Mouse (Mus musculus) liver, embryonic 14.5 days (tissue): ENCODE results near the gene Srsf10. TPM values are rescaled to one million over a fixed set of nuclear protein-coding genes. Genes with fewer than 3 reads are reported as not detected.
A peak's percentile ranks its signal among the peaks of the same experiment; 100 is the strongest.

Experiments used
- ATAC-seq: fragments of 200-750 bp; cut with Nextera tagmentation; 2 replicates; pipeline ENCODE4 v1.8.0; 2017; ENCODE audit warnings: moderate number of reproducible peaks, mild to moderate bottlenecking, moderate library complexity; ENCODE audit not compliant: insufficient read depth
- DNase-seq, 3 experiments: peaks; one replicate each; pipeline ENCODE4 v3.0.0-alpha.2; 2012 to 2013; ENCODE audit warnings: low read depth in 3 of 3, low spot score in 3 of 3
- H3K27ac ChIP-seq: fragments of 300-500 bp; sonication (generic); 2 replicates; pipeline ENCODE4 v1.5.1; 2014; ENCODE audit warnings: moderate library complexity, mild to moderate bottlenecking, control low read depth, inconsistent platforms
- H3K27me3 ChIP-seq: fragments of 300-500 bp; sonication (generic); 2 replicates; pipeline ENCODE4 v1.6.1; 2014; ENCODE audit warnings: mild to moderate bottlenecking, low read length, moderate library complexity; ENCODE audit not compliant: control insufficient read depth, insufficient read depth
- H3K36me3 ChIP-seq: fragments of 300-500 bp; sonication (generic); replicated peaks from 2 replicates; pipeline ENCODE4 v1.6.1; 2014; ENCODE audit warnings: low read depth; ENCODE audit not compliant: control insufficient read depth, insufficient read depth
- H3K4me1 ChIP-seq, 2 experiments: fragments of 200-500 bp in 1 of 2; fragments of 300-500 bp in 1 of 2; sonication (generic) in 1 of 2; replicated peaks; 2 replicates each; pipeline ENCODE4 v1.6.1; 2012 to 2014; ENCODE audit warnings: antibody characterized with exemption in 1 of 2, inconsistent platforms in 1 of 2, low read length in 1 of 2; ENCODE audit not compliant: control insufficient read depth in 2 of 2, insufficient read depth in 2 of 2
- H3K4me2 ChIP-seq: fragments of 300-500 bp; sonication (generic); 2 replicates; pipeline ENCODE4 v1.6.1; 2014; ENCODE audit warnings: low read depth, mild to moderate bottlenecking, control low read depth, moderate library complexity
- H3K4me3 ChIP-seq, 2 experiments: fragments of 200-500 bp in 1 of 2; fragments of 300-500 bp in 1 of 2; sonication (generic) in 1 of 2; 2 replicates each; pipeline ENCODE4 v1.5.1; 2012 to 2014; ENCODE audit warnings: low read depth in 2 of 2, low read length in 2 of 2, mild to moderate bottlenecking in 2 of 2, control low read depth in 1 of 2, inconsistent platforms in 1 of 2, moderate library complexity in 1 of 2; ENCODE audit not compliant: insufficient read depth in 1 of 2
- H3K9ac ChIP-seq: fragments of 300-500 bp; sonication (generic); replicated peaks from 2 replicates; pipeline ENCODE4 v1.6.1; 2014; ENCODE audit warnings: mild to moderate bottlenecking, control low read depth, moderate library complexity
- H3K9me3 ChIP-seq: fragments of 300-500 bp; sonication (generic); 2 replicates; pipeline ENCODE4 v1.6.1; 2016; ENCODE audit warnings: low read length, mixed read lengths; ENCODE audit not compliant: control insufficient read depth
- CTCF ChIP-seq: IDR thresholded peaks from 2 replicates; pipeline ENCODE4 v1.5.1; 2016; ENCODE audit warnings: antibody characterized with exemption, low read depth, control low read depth
- EP300 ChIP-seq: IDR thresholded peaks from 2 replicates; pipeline ENCODE4 v1.6.1; 2016; ENCODE audit warnings: antibody characterized with exemption, low read depth
- WGBS: fragments of 180-500 bp; shearing (Covaris S2); extraction: QIAGEN DNeasy Blood & Tissue Kit; methylation state at CpG from one replicate; pipeline ENCODE4 v1.1.7; 2014; ENCODE audit not compliant: insufficient replicate concordance; 5-methylcytosine and 5-hydroxymethylcytosine counted together
- polyA plus RNA-seq, 2 experiments: library from polyadenylated mRNA; depleted of rRNA in 1 of 2; stranded (reverse) in 1 of 2; unstranded in 1 of 2; fragments of >200 nt; fragmentation: Nextera tagmentation in 1 of 2; extraction: Ambion mirVana in 1 of 2; gene quantifications; 2 replicates each; pipeline versions ENCODE4 v1.2.1 to v1.2.3; 2012 to 2014

The Srsf10 gene
- polyA plus RNA-seq, 2 experiments: 49.6 to 110 TPM

GRCm38 (mm10) chr4:135870227-135871023 is 14.9 kb downstream of the Srsf10 start:
- ATAC-seq (no peak), DNase-seq (no peak)
- Histone ChIP-seq H3K27ac (no peak overlapping the region; the same call in 1 of the 2 replicates), H3K4me3 (no peak overlapping the region), H3K27me3 (no peaks in the 10 kb centered on the region), H3K4me1 (peaks cover 15 to 22% of the 10 kb centered on the region in 2 experiments), H3K9ac (no peak overlapping the region), H3K9me3 (no peaks in the 10 kb centered on the region), H3K4me2 (peak overlapping the region; percentile 28), H3K36me3 (peaks cover 45% of the 10 kb centered on the region)
- WGBS: 44% methylated on average over 2 of the region's 2 CpGs
- no peak for TF ChIP-seq CTCF

GRCm38 (mm10) chr4:135872015-135872414 is 16.5 kb downstream of the Srsf10 start:
- peaks cover 31 to 37% of the 10 kb centered on the region in 2 experiments for H3K4me1 ChIP-seq
- H3K27ac ChIP-seq: peak overlapping the region; percentile 26; the same call in 1 of the 2 replicates
- H3K4me3 ChIP-seq: peak overlapping the region; percentile 78 to 91
- H3K9ac ChIP-seq: peak overlapping the region; percentile 88
- no peaks in the 10 kb centered on the region for H3K27me3 ChIP-seq
- DNase-seq: no peak
- 44% methylated on average over 3 of the region's 3 CpGs for WGBS
- TF ChIP-seq EP300: no peak
- no peak for TF ChIP-seq CTCF
- peaks cover 39% of the 10 kb centered on the region for H3K36me3 ChIP-seq
- peak overlapping the region; percentile 80 for H3K4me2 ChIP-seq
- no peak for ATAC-seq
- H3K9me3 ChIP-seq: no peaks in the 10 kb centered on the region

DNA sequence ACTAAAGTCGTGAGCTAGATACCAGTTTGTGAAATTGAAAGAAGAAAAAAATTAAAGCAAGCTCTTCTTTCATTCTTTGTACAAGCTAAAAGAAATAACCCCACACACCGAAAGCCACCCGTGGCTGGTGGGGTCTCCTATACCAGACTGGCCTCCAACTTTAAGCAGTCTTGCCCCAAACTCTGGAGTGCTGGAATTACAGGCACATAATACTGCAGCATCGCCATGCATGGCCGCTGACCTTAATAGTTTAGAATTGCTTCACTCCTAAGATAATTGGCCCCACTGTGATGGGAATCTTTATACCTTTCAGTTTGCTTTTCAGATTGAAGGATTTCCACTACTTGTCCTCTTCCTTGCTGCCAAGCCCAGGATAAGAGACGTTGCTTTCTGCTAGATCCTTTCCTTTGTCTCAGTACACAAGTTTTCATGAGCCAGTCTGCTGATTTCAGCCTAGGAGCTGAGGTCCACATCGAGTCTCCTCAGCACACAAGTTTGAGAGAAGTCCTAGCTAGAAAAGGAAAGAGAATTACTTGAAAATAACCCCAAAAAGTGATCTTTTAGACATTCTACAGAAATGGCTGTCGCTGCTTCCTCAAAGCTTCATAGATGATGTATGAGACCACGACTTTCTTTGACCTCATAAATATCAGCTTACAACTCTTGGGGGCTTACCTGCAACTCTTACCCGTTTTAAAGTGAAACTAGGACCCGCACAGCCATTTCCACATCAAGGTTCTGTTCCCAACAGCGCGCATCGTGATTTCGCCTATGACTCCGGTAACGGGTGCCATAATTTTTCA is 17.2 kb downstream of the Srsf10 start:
- Histone ChIP-seq H3K9ac (peak overlapping the region; percentile 88), H3K9me3 (no peaks in the 10 kb centered on the region), H3K36me3 (peaks cover 37% of the 10 kb centered on the region), H3K4me1 (peaks cover 32 to 38% of the 10 kb centered on the region in 2 experiments), H3K4me3 (peak overlapping the region; percentile 78 to 91), H3K4me2 (peak overlapping the region; percentile 80), H3K27me3 (no peaks in the 10 kb centered on the region), H3K27ac (peak overlapping the region; percentile 87)
- TF ChIP-seq CTCF (no peak), EP300 (no peak)
- DNase-seq (no peak), ATAC-seq (no peak)
- WGBS: 10% methylated on average over 17 of the region's 17 CpGs

DNA sequence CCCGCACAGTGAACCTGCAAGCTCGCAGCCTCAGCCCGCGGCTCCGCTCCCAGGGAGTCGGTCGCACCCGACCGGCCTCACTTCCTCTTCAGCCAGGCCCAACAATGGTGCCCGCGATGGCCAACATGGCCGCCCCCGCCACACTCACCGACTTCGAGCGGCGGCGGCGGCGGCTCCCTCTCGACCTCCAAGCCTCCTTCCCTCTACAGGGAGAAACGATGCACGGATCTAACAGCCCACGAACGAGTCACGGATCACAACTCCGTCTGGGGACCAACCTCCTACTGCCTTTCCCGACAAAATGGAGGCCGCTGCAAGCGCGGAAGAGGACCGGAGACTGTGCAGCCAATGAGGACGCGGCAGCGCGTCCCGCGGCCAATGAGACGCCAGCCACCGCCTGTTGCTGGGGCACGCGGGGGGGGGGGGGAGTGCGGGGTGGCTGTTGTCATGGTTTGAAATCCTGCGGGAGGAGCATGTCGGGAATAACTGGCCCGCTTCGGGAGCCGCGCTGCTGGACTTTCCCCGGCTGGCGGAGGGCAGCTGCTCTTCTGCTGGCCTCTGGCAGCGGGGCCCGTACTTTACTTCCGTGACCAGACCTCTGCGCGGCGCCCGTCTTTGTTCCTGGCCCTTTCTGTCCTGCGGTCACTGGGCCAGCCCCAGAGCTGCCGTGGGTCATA is 18.1 kb downstream of the Srsf10 start, which contains the start of gene Pnrc2:
Gene Pnrc2, minus strand, starts transcription at position 325 of the 677 bp plus-strand sequence.
- H3K9ac ChIP-seq: peak within 1 kb of the TSS; percentile 88
- peak within 1 kb of the TSS; percentile 80 for H3K4me2 ChIP-seq
- H3K4me3 ChIP-seq: peak within 1 kb of the TSS; percentile 78 to 91
- TF ChIP-seq EP300 (no peak), CTCF (no peak)
- under 1% methylated on average over 59 of the region's 60 CpGs for WGBS
- peak within 1 kb of the TSS; percentile 87 for H3K27ac ChIP-seq
- H3K4me1 ChIP-seq: peaks cover 32 to 38% of the 10 kb centered on the region in 2 experiments
- H3K27me3 ChIP-seq: no peaks in the 10 kb centered on the region
- ATAC-seq (peak; percentile 94), DNase-seq (peak; percentile 87 to 88 (median 88))
- H3K9me3 ChIP-seq: no peaks in the 10 kb centered on the region
- H3K36me3 ChIP-seq: peaks cover 37% of the 10 kb centered on the region
